Mouse (Mus musculus) midbrain, embryonic 15.5 days (tissue): ENCODE results near the gene Duox1. TPM values are rescaled to one million over a fixed set of nuclear protein-coding genes. Genes with fewer than 3 reads are reported as not detected.
"Not testable (repeated sequence)": the region's sequence is repeated elsewhere in the genome, so short reads cannot be mapped to it uniquely, and the experiment has no call there.

Experiments used
- ATAC-seq: fragments of 200-750 bp; cut with Nextera tagmentation; replicated peaks from 2 replicates; pipeline ENCODE4 v1.8.0; 2017; ENCODE audit warnings: moderate TSS enrichment
- H3K27ac ChIP-seq: fragments of 300-500 bp; sonication (generic); 2 replicates; pipeline ENCODE4 v1.5.1; 2015; ENCODE audit warnings: mild to moderate bottlenecking, inconsistent platforms
- H3K27me3 ChIP-seq: fragments of 300-500 bp; sonication (generic); replicated peaks from 2 replicates; pipeline ENCODE4 v1.6.1; 2015; ENCODE audit warnings: inconsistent platforms
- H3K36me3 ChIP-seq: fragments of 300-500 bp; sonication (generic); replicated peaks from 2 replicates; pipeline ENCODE4 v1.6.1; 2015; ENCODE audit warnings: inconsistent platforms
- H3K4me1 ChIP-seq: fragments of 300-500 bp; sonication (generic); 2 replicates; pipeline ENCODE4 v1.6.1; 2015; ENCODE audit warnings: inconsistent platforms
- H3K4me2 ChIP-seq: fragments of 300-500 bp; sonication (generic); 2 replicates; pipeline ENCODE4 v1.6.1; 2015; ENCODE audit warnings: inconsistent platforms, mild to moderate bottlenecking, moderate library complexity
- H3K4me3 ChIP-seq: fragments of 300-500 bp; sonication (generic); 2 replicates; pipeline ENCODE4 v1.5.1; 2015; ENCODE audit warnings: mild to moderate bottlenecking, inconsistent platforms
- H3K9ac ChIP-seq: fragments of 300-500 bp; sonication (generic); 2 replicates; pipeline ENCODE4 v1.6.1; 2015; ENCODE audit warnings: mild to moderate bottlenecking, inconsistent platforms
- H3K9me3 ChIP-seq: fragments of 300-500 bp; sonication (generic); 2 replicates; pipeline ENCODE4 v1.6.1; 2016; ENCODE audit warnings: inconsistent platforms
- WGBS: fragments of 180-500 bp; shearing (Covaris S2); methylation state at CpG from one replicate; pipeline ENCODE4 v1.1.7; 2015; ENCODE audit warnings: mixed read lengths; 5-methylcytosine and 5-hydroxymethylcytosine counted together
- polyA plus RNA-seq: library from polyadenylated mRNA; unstranded; fragments of >200 nt; fragmentation: Nextera tagmentation; extraction: Ambion mirVana; gene quantifications from 2 replicates; pipeline ENCODE4 v1.2.1, GENCODE M21; 2015

Duox1 gene
- polyA plus RNA-seq, 1 experiment from 2014 or later, result 0.13 TPM

DNA sequence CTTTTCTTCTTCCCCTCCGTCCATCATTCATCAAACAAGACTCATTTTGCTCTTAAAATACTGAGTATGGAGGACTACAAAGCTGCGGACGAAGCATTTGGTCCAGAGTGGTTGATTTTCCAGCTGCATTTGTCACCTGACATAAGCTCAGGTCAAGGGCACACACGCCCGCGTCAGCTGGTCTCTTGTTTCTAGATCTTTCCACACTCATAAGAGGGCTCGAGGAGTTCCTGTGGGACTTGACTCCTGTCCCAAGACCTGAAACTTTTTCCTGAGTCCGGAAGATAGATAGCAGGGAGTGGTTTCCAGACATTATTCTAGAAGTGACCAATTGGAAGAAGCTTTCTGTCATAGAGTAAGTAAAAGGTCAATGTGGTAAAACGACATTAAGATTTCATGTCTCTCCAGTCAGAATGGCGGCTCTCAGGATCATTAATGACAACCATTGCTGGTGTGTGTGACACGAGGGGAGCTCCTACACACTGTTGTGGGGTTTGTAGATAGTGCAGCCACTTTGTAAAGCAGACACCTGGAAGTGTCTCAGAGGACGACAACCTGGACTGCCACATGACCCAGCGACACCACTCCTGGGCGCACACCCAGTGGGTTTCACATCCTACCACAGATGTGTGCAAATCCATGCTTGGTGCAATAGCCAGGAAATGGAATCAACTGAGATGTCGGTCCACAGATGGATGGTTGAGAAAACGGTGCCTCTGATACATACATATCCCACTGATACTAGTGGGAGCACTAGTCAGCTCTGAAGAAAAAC lies 66.0 kb downstream of the Duox1 start:
- H3K4me3 ChIP-seq, result no peak overlapping the region
- no peak overlapping the region for H3K4me2 ChIP-seq
- no peaks in the 10 kb centered on the region for H3K27me3 ChIP-seq
- H3K9me3 ChIP-seq, result no peaks in the 10 kb centered on the region
- peaks cover 3% of the 10 kb centered on the region; the same call in 1 of the 2 replicates for H3K4me1 ChIP-seq
- no peak overlapping the region for H3K9ac ChIP-seq
- 76% methylated on average over 16 of the region's 16 CpGs for WGBS
- no peaks in the 10 kb centered on the region for H3K36me3 ChIP-seq
- H3K27ac ChIP-seq, result no peak overlapping the region
- ATAC-seq, result no peak

DNA sequence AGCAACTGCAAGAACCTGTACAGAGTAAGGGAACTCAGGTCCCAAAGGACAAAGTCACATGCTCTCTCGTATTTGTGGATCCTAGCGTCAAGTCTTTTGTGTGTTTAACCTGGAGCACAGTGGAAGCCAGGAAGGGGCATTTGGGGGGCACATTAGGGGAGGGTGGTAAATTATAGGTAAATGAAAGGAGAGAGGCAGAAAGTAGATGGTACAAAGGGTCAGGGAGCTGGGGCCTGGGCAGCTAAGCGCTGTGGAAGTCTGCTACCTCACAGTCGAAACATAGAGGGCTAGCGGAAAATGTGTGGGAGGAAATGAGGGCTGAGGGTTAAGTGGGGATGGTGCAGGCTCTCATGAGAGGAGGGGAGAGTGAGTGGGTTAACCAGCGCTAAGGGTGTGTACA lies 66.6 kb downstream of the Duox1 start:
- Histone ChIP-seq H3K4me1 (peaks cover 3% of the 10 kb centered on the region; the same call in 1 of the 2 replicates), H3K27me3 (no peaks in the 10 kb centered on the region), H3K27ac (no peak overlapping the region), H3K4me3 (no peak overlapping the region), H3K9ac (no peak overlapping the region), H3K4me2 (no peak overlapping the region), H3K9me3 (no peaks in the 10 kb centered on the region), H3K36me3 (no peaks in the 10 kb centered on the region)
- 85% methylated on average over 6 of the region's 6 CpGs for WGBS
- ATAC-seq, result no peak

DNA sequence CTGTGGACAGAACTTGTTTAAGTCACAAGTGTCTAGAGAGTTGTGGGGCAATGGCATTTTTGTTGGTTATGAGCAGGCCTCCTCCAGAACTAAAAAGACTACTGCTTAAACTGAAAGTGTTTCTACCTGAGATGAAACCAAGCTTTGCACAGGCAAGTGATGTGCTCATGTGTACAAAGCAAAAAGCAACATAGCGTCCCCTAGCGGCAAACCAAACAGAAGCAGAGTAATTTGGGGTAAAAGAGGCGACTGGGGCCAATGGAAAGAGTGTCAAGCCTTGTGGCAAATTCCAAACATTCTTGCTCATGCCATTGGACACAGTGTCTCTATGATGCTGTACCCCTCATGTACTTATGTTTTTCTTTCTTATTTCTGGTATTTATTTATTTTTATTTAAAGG lies 69.6 kb downstream of the Duox1 start:
- no peak for ATAC-seq
- 47% methylated on average over 3 of the region's 3 CpGs for WGBS
- H3K4me3 ChIP-seq, result no peak overlapping the region
- no peak overlapping the region for H3K4me2 ChIP-seq
- no peaks in the 10 kb centered on the region for H3K9me3 ChIP-seq
- no peaks in the 10 kb centered on the region for H3K27me3 ChIP-seq
- no peaks in the 10 kb centered on the region for H3K36me3 ChIP-seq
- no peak overlapping the region for H3K27ac ChIP-seq
- H3K9ac ChIP-seq, result no peak overlapping the region
- H3K4me1 ChIP-seq, result no peaks in the 10 kb centered on the region

DNA sequence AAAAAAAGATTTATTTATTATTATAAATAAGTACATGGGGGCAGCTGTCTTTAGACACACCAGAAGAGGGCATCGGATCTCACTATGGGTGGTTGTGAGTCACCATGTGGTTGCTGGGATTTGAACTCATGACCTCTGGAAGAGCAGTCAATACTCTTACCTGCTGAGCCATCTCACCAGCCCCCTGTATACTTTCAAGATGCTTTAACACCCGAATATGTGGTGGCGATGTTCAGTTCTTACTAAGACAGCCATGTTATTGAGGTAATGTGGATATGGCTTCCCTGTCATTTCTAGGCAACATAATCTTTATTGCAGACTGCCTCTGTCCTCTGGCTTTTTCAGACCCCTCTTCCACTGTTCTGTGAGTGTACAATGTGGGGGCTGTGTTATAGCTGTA lies 71.7 kb downstream of the Duox1 start:
- H3K4me2 ChIP-seq, H3K4me3 ChIP-seq, H3K27me3 ChIP-seq, H3K36me3 ChIP-seq, H3K4me1 ChIP-seq, ATAC-seq, H3K9ac ChIP-seq, H3K9me3 ChIP-seq, H3K27ac ChIP-seq: not testable (repeated sequence)
- 97% methylated on average over 3 of the region's 3 CpGs for WGBS

DNA sequence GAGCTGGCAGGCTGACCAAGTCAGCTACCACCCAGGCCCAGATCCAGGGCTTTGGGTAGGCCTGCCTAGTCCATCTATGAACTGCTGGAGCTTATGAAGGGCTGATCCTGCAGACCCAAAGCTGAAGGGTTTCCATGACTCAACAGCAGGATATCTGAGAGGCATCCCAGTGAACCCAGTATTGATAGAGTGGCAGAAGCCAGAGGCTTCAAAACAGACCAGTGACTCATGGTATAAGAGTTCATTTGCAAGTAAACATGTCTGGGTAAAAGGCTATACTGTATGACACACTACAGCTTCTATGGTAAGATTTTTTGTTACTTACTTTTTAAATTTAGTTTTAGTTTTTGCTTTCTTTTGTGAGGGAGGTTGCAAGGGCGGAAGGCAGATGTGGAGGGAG lies 80.7 kb downstream of the Duox1 start:
- WGBS, result 90% methylated on average over 1 of the region's 1 CpGs
- no peak overlapping the region for H3K4me3 ChIP-seq
- ATAC-seq, result no peak
- no peaks in the 10 kb centered on the region for H3K36me3 ChIP-seq
- H3K4me1 ChIP-seq, result no peaks in the 10 kb centered on the region
- H3K27ac ChIP-seq, result no peak overlapping the region
- H3K9ac ChIP-seq, result no peak overlapping the region
- H3K9me3 ChIP-seq, result no peaks in the 10 kb centered on the region
- no peak overlapping the region for H3K4me2 ChIP-seq
- H3K27me3 ChIP-seq, result no peaks in the 10 kb centered on the region

Other genes with a start within 250 kb of the Duox1 start
- 8.2 and 8.3 TPM in 2 replicates for gene Spg11, start 197.3 kb upstream of the Duox1 start, polyA plus RNA-seq
- gene B2m, start 168.0 kb upstream of the Duox1 start, polyA plus RNA-seq, result 85.7 and 94.6 TPM in 2 replicates
- not detected in 2 replicates for gene Trim69, start 155.0 kb upstream of the Duox1 start, polyA plus RNA-seq
- not detected in 2 replicates for gene Patl2, start 129.5 kb upstream of the Duox1 start, polyA plus RNA-seq
- not detected in 2 replicates for gene Terb2, start 129.4 kb upstream of the Duox1 start, polyA plus RNA-seq
- gene Sord, start 80.9 kb upstream of the Duox1 start, polyA plus RNA-seq, result 20.5 and 22.2 TPM in 2 replicates
- gene Duox2, start 17.2 kb upstream of the Duox1 start, polyA plus RNA-seq, result not detected in 2 replicates
- gene Duoxa2, start 16.8 kb upstream of the Duox1 start, polyA plus RNA-seq, result 0.17 and 0.20 TPM in 2 replicates
- gene Duoxa1, start 1.9 kb upstream of the Duox1 start, polyA plus RNA-seq, result 0.30 and 0.32 TPM in 2 replicates
- 12.0 and 13.3 TPM in 2 replicates for gene Shf, start 53.5 kb downstream of the Duox1 start, polyA plus RNA-seq
- gene Slc28a2, start 110.8 kb downstream of the Duox1 start, polyA plus RNA-seq, result not detected in 2 replicates
- gene Gm14085, start 169.3 kb downstream of the Duox1 start, polyA plus RNA-seq, result not detected in 2 replicates